8 mouse cellular contexts compared by ENCODE assay signal in the genomic region with DNA sequence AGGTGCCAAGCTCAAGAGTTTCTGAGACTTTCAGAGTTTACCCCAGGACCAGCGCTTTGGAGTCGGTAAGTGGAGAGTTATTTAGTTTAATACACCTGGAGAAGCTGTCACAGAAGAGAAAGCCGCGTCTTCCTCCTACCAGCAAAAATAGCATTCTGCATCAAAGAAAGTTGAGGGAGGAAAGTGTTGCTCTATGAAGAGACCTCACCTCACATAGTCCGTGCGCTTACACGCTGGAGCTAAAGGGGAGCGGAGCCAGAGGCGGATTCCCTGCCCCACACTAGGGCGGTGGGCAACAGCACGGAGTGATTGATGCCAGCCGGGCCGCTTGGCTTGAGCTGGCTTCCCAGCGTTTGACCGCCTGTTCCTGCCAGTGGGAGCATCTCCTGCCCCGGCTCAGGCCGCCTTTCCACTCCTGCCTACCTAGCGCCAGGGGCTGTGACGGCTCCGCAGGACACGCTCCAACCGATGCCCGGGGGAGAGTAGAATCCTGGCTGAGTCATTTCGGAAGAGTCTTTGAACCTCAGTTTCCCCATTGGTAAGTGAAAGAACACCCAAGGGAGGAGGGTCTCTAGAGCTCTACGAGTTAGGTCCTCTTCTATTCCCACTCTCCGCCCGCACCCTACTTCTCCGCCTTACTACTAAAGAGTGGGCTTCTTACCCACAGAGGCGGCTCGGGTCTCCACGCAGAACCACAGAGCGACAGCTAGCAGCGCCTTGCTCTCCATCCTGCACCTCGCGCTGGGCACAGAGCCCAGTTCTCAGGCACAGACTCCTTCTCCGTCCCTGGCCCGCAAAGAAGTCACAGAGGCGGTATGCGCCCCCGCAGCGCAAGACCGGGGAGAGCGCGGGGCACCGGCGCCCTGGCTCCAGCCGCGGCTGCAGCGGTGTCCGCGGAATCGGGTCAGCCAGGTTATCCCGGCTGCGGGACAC. TPM values are rescaled to one million over a fixed set of nuclear protein-coding genes. Genes with fewer than 3 reads are reported as not detected.
DNase-seq lines count a peak whose midpoint lies in the region; ATAC-seq lines count a peak whose summit lies in the region.

No protein-coding gene starts in this region.

- intact Hi-C loops in left cerebral cortex, postnatal 4 days (cut with DNase I): no loop called here

- H3K4me3 ChIP-seq in heart, embryonic 13.5 days: peak overlapping the region; percentile 85
- H3K4me3 ChIP-seq in midbrain, embryonic 13.5 days (replicated peaks): peak overlapping the region; percentile 72

- H3K27ac ChIP-seq in heart, embryonic 13.5 days (replicated peaks): peak overlapping the region; percentile 86
- peak overlapping the region; percentile 21; the same call in 1 of the 2 replicates for H3K27ac ChIP-seq in midbrain, embryonic 13.5 days

- peak; percentile 44; the same call in 1 of the 2 replicates for ATAC-seq in heart, embryonic 13.5 days (ENCODE audit: extremely low read depth, insufficient number of reproducible peaks, low FRiP score, low TSS enrichment)
- peak; percentile 82 for ATAC-seq in midbrain, embryonic 13.5 days

- H3K4me1 ChIP-seq in heart, embryonic 13.5 days: peaks cover 26% of the 10 kb centered on the region
- peaks cover 18% of the 10 kb centered on the region for H3K4me1 ChIP-seq in midbrain, embryonic 13.5 days (replicated peaks)

- peaks cover 2% of the 10 kb centered on the region for H3K36me3 ChIP-seq in heart, embryonic 13.5 days
- H3K36me3 ChIP-seq in midbrain, embryonic 13.5 days: no peaks in the 10 kb centered on the region

- peak overlapping the region; percentile 96 for H3K4me2 ChIP-seq in heart, embryonic 13.5 days
- peak overlapping the region; percentile 99 for H3K4me2 ChIP-seq in midbrain, embryonic 13.5 days (replicated peaks)

- 1% methylated on average over 54 of the region's 54 CpGs for WGBS in heart, embryonic 13.5 days
- WGBS in midbrain, embryonic 13.5 days: 2% methylated on average over 54 of the region's 54 CpGs

- H3K27me3 ChIP-seq in heart, embryonic 13.5 days (replicated peaks): peaks cover 54% of the 10 kb centered on the region
- peaks cover 86% of the 10 kb centered on the region for H3K27me3 ChIP-seq in midbrain, embryonic 13.5 days

- no peaks in the 10 kb centered on the region for H3K9me3 ChIP-seq in heart, embryonic 13.5 days
- H3K9me3 ChIP-seq in midbrain, embryonic 13.5 days: 0 out of 2 replicates have a peak, but pooled peaks cover 3% of the 10 kb centered on the region

- peak; percentile 21 for DNase-seq in adrenal gland, postnatal 14 days
- no peak for DNase-seq in adrenal gland, adult 8-10 months
- peak; percentile 36 for DNase-seq in ovary, postnatal 36 days (ENCODE audit: low spot score)
- DNase-seq in ovary, postnatal 14 days (ENCODE audit: low spot score): no peak
- DNase-seq in left cerebral cortex, postnatal 4 days: peak; percentile 61
- peak; percentile 56 for DNase-seq in testis, postnatal 10 days (ENCODE audit: low spot score)

- peak overlapping the region; percentile 88 for H3K9ac ChIP-seq in heart, embryonic 13.5 days
- H3K9ac ChIP-seq in midbrain, embryonic 13.5 days (replicated peaks): peak overlapping the region; percentile 74

RNA-seq across cellular contexts. Expression of gene Kdr, which starts 0.6 kb away (rescaled TPM):
- total RNA-seq in adrenal gland, postnatal 14 days (2021): 97.6 and 106 TPM in 2 replicates
- 100 to 1,000 TPM in 2 of 4 experiments, 10 to 100 TPM in 2; 75.8 to 125 (median 99.9) TPM for total RNA-seq in adrenal gland, adult 8-10 months (2022)
- polyA plus RNA-seq in heart, embryonic 13.5 days (2015; fragmentation: Nextera tagmentation; extraction: Ambion mirVana): 32.7 and 35.0 TPM in 2 replicates
- total RNA-seq in left cerebral cortex, postnatal 4 days (2021): 10 to 100 TPM; 27.7 to 28.4 TPM
- polyA plus RNA-seq in midbrain, embryonic 13.5 days (2015; fragmentation: Nextera tagmentation; extraction: Ambion mirVana): 19.4 and 22.1 TPM in 2 replicates

Comparison
In these comparisons a context has a peak if more than half of its experiments do, and no peak if none do; other contexts are left out.
1. DNase-seq: peak in adrenal gland, postnatal 14 days (single experiment), ovary, postnatal 36 days (single experiment), left cerebral cortex, postnatal 4 days (single experiment) and testis, postnatal 10 days (single experiment); none in adrenal gland, adult 8-10 months (single experiment) and ovary, postnatal 14 days (single experiment).